Mouse (Mus musculus) CH12.LX (cell line): ENCODE measurements at regions not wholly inside any gene's neighbourhood (a gene's known extent, or its start where the extent isn't known, plus 50 kb on each side); places are given as distances from the start of the nearest gene placed in this dataset.

Experiments
- DNase-seq: peaks from one replicate; pipeline ENCODE4 v3.0.0-alpha.2; 2013; ENCODE audit errors: extremely low read depth
- H3K27ac ChIP-seq: 2 replicates; pipeline ENCODE4 v1.5.1; 2012; ENCODE audit warnings: low read depth, mild to moderate bottlenecking, control low read depth, moderate library complexity; ENCODE audit not compliant: insufficient read depth
- H3K27me3 ChIP-seq: replicated peaks from 2 replicates; pipeline ENCODE3; 2012; ENCODE audit warnings: inconsistent platforms
- H3K36me3 ChIP-seq, 2 experiments: replicated peaks in 1 of 2; 2 replicates each; pipeline versions ENCODE3 to v1.6.1; 2012; ENCODE audit warnings: inconsistent platforms in 1 of 2, low read length in 1 of 2, mild to moderate bottlenecking in 1 of 2, mixed read lengths in 1 of 2, moderate library complexity in 1 of 2; ENCODE audit not compliant: control insufficient read depth in 1 of 2, insufficient read depth in 1 of 2
- H3K4me1 ChIP-seq, 2 experiments: 2 replicates each; pipeline ENCODE4 v1.6.1; 2012; ENCODE audit warnings: inconsistent platforms in 1 of 2, moderate library complexity in 1 of 2; ENCODE audit not compliant: insufficient read depth in 2 of 2, control insufficient read depth in 1 of 2
- H3K4me2 ChIP-seq: 2 replicates; pipeline ENCODE4 v1.6.1; 2012; ENCODE audit warnings: low read depth, mild to moderate bottlenecking, control low read depth; ENCODE audit not compliant: poor library complexity, insufficient read depth, severe bottlenecking
- H3K4me3 ChIP-seq, 3 experiments: fragments of 150-350 bp in 1 of 3; sonication (generic) in 1 of 3; replicated peaks in 1 of 3; 2 replicates each; pipeline versions ENCODE3 to v1.5.1; 2011 to 2012; ENCODE audit warnings: low read depth in 2 of 3, low read length in 2 of 3, mild to moderate bottlenecking in 2 of 3, moderate library complexity in 2 of 3, control low read depth in 1 of 3, improper control_type of control experiment in 1 of 3, inconsistent platforms in 1 of 3, mixed read lengths in 1 of 3; ENCODE audit not compliant: poor library complexity in 1 of 3
- H3K79me2 ChIP-seq: replicated peaks from 2 replicates; pipeline ENCODE4 v1.6.1; 2012; ENCODE audit warnings: mild to moderate bottlenecking, moderate library complexity; ENCODE audit not compliant: control insufficient read depth, poor library complexity, insufficient read depth, severe bottlenecking; ENCODE audit errors: extremely low read depth
- H3K9ac ChIP-seq: 2 replicates; pipeline ENCODE4 v1.6.1; 2012; ENCODE audit warnings: low read depth, mild to moderate bottlenecking, control low read depth, moderate library complexity; ENCODE audit not compliant: insufficient read depth
- H3K9me3 ChIP-seq: replicated peaks from 2 replicates; pipeline ENCODE3; 2012; ENCODE audit warnings: low read length, inconsistent platforms, mixed read lengths
- BHLHE40 ChIP-seq: IDR thresholded peaks from 2 replicates; pipeline ENCODE4 v1.6.1; 2011; ENCODE audit warnings: mild to moderate bottlenecking, low read depth, low read length, improper control_type of control experiment
- CTCF ChIP-seq, 2 experiments: IDR thresholded peaks in 1 of 2; conservative IDR thresholded peaks in 1 of 2; 2 replicates each; pipeline ENCODE4 v1.5.1; 2011 to 2012; ENCODE audit warnings: low read depth in 2 of 2, low read length in 2 of 2, improper control_type of control experiment in 1 of 2, inconsistent platforms in 1 of 2, mild to moderate bottlenecking in 1 of 2, moderate library complexity in 1 of 2
- E2F4 ChIP-seq: IDR thresholded peaks from 2 replicates; pipeline ENCODE4 v1.6.1; 2011; ENCODE audit warnings: low read depth, low read length, improper control_type of control experiment; ENCODE audit not compliant: insufficient replicate concordance
- EP300 ChIP-seq: IDR thresholded peaks from 2 replicates; pipeline ENCODE4 v1.6.1; 2011; ENCODE audit warnings: low read length, improper control_type of control experiment
- GABPA ChIP-seq: IDR thresholded peaks from 2 replicates; pipeline ENCODE4 v1.6.1; 2012; ENCODE audit warnings: low read depth, low read length, improper control_type of control experiment, inconsistent platforms; ENCODE audit not compliant: insufficient replicate concordance
- JUND ChIP-seq: conservative IDR thresholded peaks from 2 replicates; pipeline ENCODE4 v1.6.1; 2011; ENCODE audit warnings: low read depth, low read length, improper control_type of control experiment
- MAX ChIP-seq: IDR thresholded peaks from 2 replicates; pipeline ENCODE4 v1.6.1; 2011; ENCODE audit warnings: low read length, improper control_type of control experiment
- MEF2A ChIP-seq: IDR thresholded peaks from 2 replicates; pipeline ENCODE4 v1.6.1; 2014; ENCODE audit warnings: low read depth, mild to moderate bottlenecking, inconsistent platforms, low read length, improper control_type of control experiment, borderline replicate concordance
- MXI1 ChIP-seq: IDR thresholded peaks from 2 replicates; pipeline ENCODE4 v1.6.1; 2011; ENCODE audit warnings: mild to moderate bottlenecking, low read depth, low read length, improper control_type of control experiment
- MYC ChIP-seq: IDR thresholded peaks from 2 replicates; pipeline ENCODE4 v1.6.1; 2011; ENCODE audit warnings: low read depth, mild to moderate bottlenecking, improper control_type of control experiment, low read length
- NRF1 ChIP-seq: IDR thresholded peaks from 2 replicates; pipeline ENCODE4 v1.6.1; 2014; ENCODE audit warnings: low read depth, mild to moderate bottlenecking, inconsistent platforms, low read length, improper control_type of control experiment, moderate library complexity
- PAX5 ChIP-seq: IDR thresholded peaks from 2 replicates; pipeline ENCODE4 v1.6.1; 2012; ENCODE audit warnings: low read length, inconsistent platforms, mixed read lengths
- POLR2A ChIP-seq: IDR thresholded peaks from 2 replicates; pipeline ENCODE4 v1.6.1; 2011; ENCODE audit warnings: low read depth, mild to moderate bottlenecking, improper control_type of control experiment, low read length
- POLR2AphosphoS2 ChIP-seq: IDR thresholded peaks from 2 replicates; pipeline ENCODE4 v1.6.1; 2011; ENCODE audit warnings: low read depth, low read length, improper control_type of control experiment
- TCF12 ChIP-seq: IDR thresholded peaks from 2 replicates; pipeline ENCODE4 v1.6.1; 2014; ENCODE audit warnings: low read depth, mild to moderate bottlenecking, inconsistent platforms, low read length, improper control_type of control experiment
- UBTF ChIP-seq: IDR thresholded peaks from 2 replicates; pipeline ENCODE4 v1.6.1; 2012; ENCODE audit warnings: low read depth, mild to moderate bottlenecking, inconsistent platforms, low read length, improper control_type of control experiment, moderate library complexity
- USF2 ChIP-seq: conservative IDR thresholded peaks from 2 replicates; pipeline ENCODE4 v1.6.1; 2011; ENCODE audit warnings: low read depth, low read length, improper control_type of control experiment
- ZMIZ1 ChIP-seq: IDR thresholded peaks from 2 replicates; pipeline ENCODE4 v1.6.1; 2012; ENCODE audit warnings: low read depth, mild to moderate bottlenecking, inconsistent platforms, low read length, improper control_type of control experiment
- ZNF384 ChIP-seq: IDR thresholded peaks from 2 replicates; pipeline ENCODE4 v1.6.1; 2012; ENCODE audit warnings: low read depth, low read length, improper control_type of control experiment, inconsistent platforms
- dilution Hi-C: fragments of 300-500 bp; cut with MboI; formaldehyde crosslinking; loops from 2 replicates; pipeline ENCODE4 v1.14.3; 2020; ENCODE audit warnings: low sequenced_read_pairs; ENCODE audit not compliant: extremely low pct_unique_long_range_greater_than_20kb, extremely low pct_ligation_motif_present
- in situ Hi-C: fragments of 300-500 bp; cut with MboI; formaldehyde crosslinking; loops from 3 replicates; pipeline ENCODE4 v1.14.3; 2019; ENCODE audit warnings: low sequenced_read_pairs, low pct_ligation_motif_present, low pct_unique_long_range_greater_than_20kb, mixed read lengths

GRCm38 (mm10) chr2:46678366-46678765, 1561.2 kb upstream of the Zeb2 start:
- H3K4me2 ChIP-seq = no peak overlapping the region
- TF ChIP-seq EP300 (no peak), USF2 (no peak), MXI1 (no peak), MAX (no peak), GABPA (no peak), ZNF384 (no peak), MEF2A (no peak), CTCF (conservative IDR thresholded peaks at IDR 0.05 in 1 of 2, IDR thresholded peaks at IDR 0.05 in 1 of 2; ENCODE audit: low read depth in 2 of 2, low read length in 2 of 2) (no peak), MYC (no peak), JUND (no peak), TCF12 (no peak), POLR2AphosphoS2 (no peak), POLR2A (no peak), BHLHE40 (no peak), E2F4 (no peak), UBTF (no peak)
- H3K4me1 ChIP-seq = no peaks in the 10 kb centered on the region
- no peaks in the 10 kb centered on the region for H3K27me3 ChIP-seq
- no peak for DNase-seq
- H3K27ac ChIP-seq = no peak overlapping the region
- H3K4me3 ChIP-seq = no peak overlapping the region
- no peaks in the 10 kb centered on the region for H3K36me3 ChIP-seq
- H3K9ac ChIP-seq = no peak overlapping the region
- no peaks in the 10 kb centered on the region for H3K79me2 ChIP-seq
- dilution Hi-C loops = no loop called here
- no peaks in the 10 kb centered on the region for H3K9me3 ChIP-seq
- in situ Hi-C loops = no loop called here

GRCm38 (mm10) chr2:46669517-46670291, 1552.5 kb upstream of the Zeb2 start:
- Histone ChIP-seq H3K4me3 (no peak overlapping the region), H3K27ac (no peak overlapping the region), H3K27me3 (no peaks in the 10 kb centered on the region), H3K9me3 (no peaks in the 10 kb centered on the region), H3K79me2 (no peaks in the 10 kb centered on the region), H3K4me1 (no peaks in the 10 kb centered on the region), H3K36me3 (no peaks in the 10 kb centered on the region), H3K9ac (no peak overlapping the region), H3K4me2 (no peak overlapping the region)
- DNase-seq = no peak
- dilution Hi-C loops (no loop called here), in situ Hi-C loops (no loop called here)
- TF ChIP-seq USF2 = no peak
- no peak for TF ChIP-seq ZMIZ1
- TF ChIP-seq GABPA = no peak
- TF ChIP-seq NRF1 = no peak
- TF ChIP-seq CTCF (conservative IDR thresholded peaks at IDR 0.05 in 1 of 2, IDR thresholded peaks at IDR 0.05 in 1 of 2; ENCODE audit: low read depth in 2 of 2, low read length in 2 of 2) = no peak
- TF ChIP-seq TCF12 = no peak
- TF ChIP-seq PAX5 = no peak
- no peak for TF ChIP-seq MAX
